Mouse (Mus musculus) gastrocnemius, adult 18-20 months (tissue): ENCODE data around the gene Gm27021. TPM values are rescaled to one million over a fixed set of nuclear protein-coding genes. Genes with fewer than 3 reads are reported as not detected.
"Not testable (repeated sequence)": the region's sequence is repeated elsewhere in the genome, so short reads cannot be mapped to it uniquely, and the experiment has no call there.

Experiments
- DNase-seq: peaks from one replicate; pipeline ENCODE4 v3.0.0; 2021; ENCODE audit warnings: low spot score
- total RNA-seq, 2 experiments: library from RNA; stranded (reverse); gene quantifications; 2 replicates each; pipeline ENCODE4 v1.2.3; 2021

Gm27021 gene
- total RNA-seq, 2 experiments from 2014 or later, result not detected

GRCm38 (mm10) chr8:120686051-120686450 is 18.2 kb upstream of the Gm27021 start:
- no peak for DNase-seq

GRCm38 (mm10) chr8:120685591-120685990 is 17.7 kb upstream of the Gm27021 start:
- no peak for DNase-seq

- peak; percentile 78 for DNase-seq
These were observed 17.2 kb upstream of the Gm27021 start for GRCm38 (mm10) chr8:120685097-120685496.

- DNase-seq, result no peak
These were observed 16.2 kb upstream of the Gm27021 start for GRCm38 (mm10) chr8:120684082-120684481.

- DNase-seq, result peak; percentile 85
These were observed 15.7 kb upstream of the Gm27021 start for GRCm38 (mm10) chr8:120683602-120684001.

GRCm38 (mm10) chr8:120681113-120681512 is 13.2 kb upstream of the Gm27021 start:
- no peak for DNase-seq

GRCm38 (mm10) chr8:120680405-120680804 is 12.5 kb upstream of the Gm27021 start:
- not testable (repeated sequence) for DNase-seq

GRCm38 (mm10) chr8:120679629-120680387 is 11.9 kb upstream of the Gm27021 start:
- no peak for DNase-seq

GRCm38 (mm10) chr8:120678447-120678846 is 10.6 kb upstream of the Gm27021 start:
- DNase-seq, result peak; percentile 91

- no peak for DNase-seq
These were observed 7.8 kb upstream of the Gm27021 start for GRCm38 (mm10) chr8:120675718-120676117.

GRCm38 (mm10) chr8:120673298-120673697 is 5.4 kb upstream of the Gm27021 start:
- no peak for DNase-seq

- no peak for DNase-seq
These were observed 4.8 kb upstream of the Gm27021 start for GRCm38 (mm10) chr8:120672626-120673229.

- DNase-seq, result no peak
These were observed 3.9 kb upstream of the Gm27021 start for GRCm38 (mm10) chr8:120671775-120672174.

GRCm38 (mm10) chr8:120668374-120668905 is 561 bp upstream of the Gm27021 start, which contains the start of gene Emc8:
Gene Emc8 (minus strand): TSS chr8:120668573.
- DNase-seq, result no peak

- DNase-seq, result no peak
These were observed 940 bp downstream of the Gm27021 start for GRCm38 (mm10) chr8:120666807-120667470.

GRCm38 (mm10) chr8:120665726-120666455 is 2.0 kb downstream of the Gm27021 start:
- DNase-seq, result no peak

GRCm38 (mm10) chr8:120664566-120664965 is 3.3 kb downstream of the Gm27021 start:
- DNase-seq, result no peak

- DNase-seq, result no peak
These were observed 10.5 kb downstream of the Gm27021 start for GRCm38 (mm10) chr8:120657415-120657814.

GRCm38 (mm10) chr8:120656322-120657052 is 11.4 kb downstream of the Gm27021 start:
- no peak for DNase-seq

- DNase-seq, result no peak
These were observed 20.3 kb downstream of the Gm27021 start, which contains the start of gene 1190005I06Rik for GRCm38 (mm10) chr8:120647532-120647931. Gene 1190005I06Rik (minus strand): TSS chr8:120647632.

GRCm38 (mm10) chr8:120644663-120645062 is 23.2 kb downstream of the Gm27021 start:
- peak; percentile 33 for DNase-seq
